Mouse (Mus musculus): ENCODE measurements around the gene Lsp1.

Lsp1 gene

DNA sequence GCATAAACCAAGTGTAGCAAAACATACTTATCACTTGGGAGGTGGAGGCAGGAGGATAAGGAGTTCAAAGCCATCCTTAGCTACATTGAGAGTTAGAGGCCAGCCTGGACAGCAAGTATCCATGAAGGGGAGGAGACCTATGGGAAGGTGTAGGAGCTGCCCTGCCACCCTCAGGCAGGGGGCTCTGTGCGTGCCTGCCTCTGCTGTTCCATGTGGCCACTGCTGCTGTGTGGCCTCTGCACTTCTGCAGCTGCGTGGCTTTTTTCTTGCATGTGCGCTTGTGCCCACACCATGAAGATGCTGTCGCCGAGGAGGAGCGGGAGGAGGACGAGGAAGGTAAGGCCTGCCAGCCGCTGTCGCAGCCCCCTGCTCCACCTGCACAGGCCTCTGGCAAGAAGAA, 46.8 kb downstream of the Lsp1 start:
- DNase-seq = no peak

DNA sequence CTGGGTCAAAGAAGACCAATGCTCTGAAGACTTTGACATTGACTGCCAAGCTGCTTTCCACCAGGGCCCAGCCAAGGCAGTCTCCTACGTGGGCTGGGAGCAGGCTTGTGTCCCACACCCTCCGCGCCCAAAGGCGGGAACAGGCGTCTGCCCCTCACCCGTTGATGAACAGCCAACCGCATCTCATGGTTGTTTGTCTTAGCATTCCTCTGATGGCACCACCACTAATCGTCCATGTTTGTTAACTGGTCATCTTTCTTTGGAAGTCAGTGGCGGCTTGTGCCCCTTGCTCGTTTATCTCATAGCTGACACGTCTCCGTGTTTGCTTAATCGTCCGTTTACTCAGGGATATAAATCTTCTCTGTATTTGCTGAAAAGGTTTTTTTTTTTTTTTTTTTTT, 48.9 kb downstream of the Lsp1 start:
- DNase-seq = no peak

DNA sequence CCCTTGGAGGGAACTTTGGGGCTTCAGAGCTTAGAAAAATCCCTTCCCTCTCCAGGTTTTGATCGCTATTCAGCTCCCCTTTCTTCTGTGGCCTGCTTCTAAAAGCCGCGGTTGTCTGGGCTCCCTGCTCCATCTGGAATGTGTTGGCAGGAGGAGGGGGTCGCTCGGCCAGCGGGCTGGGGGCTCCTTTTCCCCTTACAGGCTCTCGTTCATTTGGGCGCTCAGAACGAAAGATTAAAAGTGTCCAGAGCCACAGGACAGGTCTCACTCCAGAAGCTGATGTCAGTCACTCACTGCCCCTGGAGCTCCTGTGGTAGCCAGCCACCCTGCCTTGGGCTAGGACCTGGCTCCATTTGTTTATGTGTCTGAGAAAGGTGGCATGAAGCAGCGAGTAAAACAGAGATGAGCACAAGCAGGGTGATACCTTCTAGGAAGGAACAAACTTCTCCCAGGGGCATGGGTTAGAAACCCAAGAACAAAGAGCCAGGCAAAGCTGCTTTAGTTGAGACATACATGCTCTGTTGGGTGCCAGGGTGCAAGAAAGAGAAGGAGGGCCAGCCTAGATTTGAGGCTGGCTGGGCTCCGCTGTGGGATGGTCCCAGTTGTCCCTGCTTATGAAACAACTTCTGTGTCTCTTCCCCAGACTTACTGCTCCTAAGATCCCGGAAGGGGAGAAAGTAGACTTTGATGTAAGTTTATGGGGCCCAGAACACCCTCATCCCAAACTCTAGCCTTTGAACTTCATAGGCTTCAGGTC, 49.6 kb downstream of the Lsp1 start:
- DNase-seq = peak; percentile 87

DNA sequence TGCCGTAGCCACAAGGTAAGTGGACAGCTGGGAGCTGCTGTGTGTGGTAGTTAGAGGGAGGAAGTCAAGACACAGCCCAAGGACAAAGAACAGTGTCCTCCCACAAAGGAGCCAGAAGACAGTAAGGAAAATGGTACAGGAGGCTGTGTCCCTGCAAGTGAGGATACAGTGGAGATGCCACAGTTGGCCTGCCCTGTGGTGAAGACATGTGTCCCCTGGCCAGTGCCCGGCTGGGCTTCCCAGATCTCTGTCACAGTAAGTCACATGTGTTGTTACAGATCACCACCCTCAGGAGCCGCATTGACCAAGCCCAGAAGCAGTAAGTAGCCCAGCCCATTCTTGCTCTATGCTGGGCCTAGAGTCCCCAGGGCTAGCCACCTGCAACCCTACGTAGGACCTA, 53.4 kb downstream of the Lsp1 start:
- peak; percentile 78 for DNase-seq

DNA sequence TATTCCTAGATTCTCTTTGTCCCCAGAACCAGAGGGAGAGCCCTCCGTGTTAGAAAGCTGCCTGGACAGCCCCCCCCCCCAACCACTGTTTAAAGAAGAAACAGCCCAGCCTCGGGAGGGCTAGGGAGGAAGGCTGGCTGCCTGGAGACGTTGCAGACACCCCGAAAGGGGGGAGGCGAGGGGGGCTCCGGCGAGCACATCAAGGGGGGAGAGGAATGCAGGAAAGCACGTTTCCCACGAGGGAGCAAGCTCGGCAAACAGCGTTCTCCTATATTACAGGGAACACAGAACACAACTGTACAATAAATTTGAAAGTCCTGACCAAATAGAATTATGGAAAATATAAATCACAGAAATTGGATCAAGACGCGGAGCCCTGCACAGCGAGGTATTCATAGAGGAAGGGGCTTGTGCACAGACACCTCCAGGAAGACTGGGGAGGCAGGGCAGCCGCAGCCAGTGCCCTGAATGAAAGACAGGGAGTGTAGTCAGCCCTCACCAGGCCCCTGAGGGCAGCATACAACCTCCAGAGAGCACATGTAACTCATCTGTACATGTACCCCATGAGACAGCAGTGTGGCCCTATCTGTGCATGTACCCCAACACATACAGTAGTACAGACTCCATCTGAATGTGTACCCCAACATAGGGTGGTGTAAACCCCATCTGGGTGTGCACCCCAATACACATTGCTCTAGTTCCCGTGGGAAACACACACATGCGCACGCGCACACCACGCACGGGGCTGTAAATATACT, 55.8 kb downstream of the Lsp1 start:
- DNase-seq = no peak

DNA sequence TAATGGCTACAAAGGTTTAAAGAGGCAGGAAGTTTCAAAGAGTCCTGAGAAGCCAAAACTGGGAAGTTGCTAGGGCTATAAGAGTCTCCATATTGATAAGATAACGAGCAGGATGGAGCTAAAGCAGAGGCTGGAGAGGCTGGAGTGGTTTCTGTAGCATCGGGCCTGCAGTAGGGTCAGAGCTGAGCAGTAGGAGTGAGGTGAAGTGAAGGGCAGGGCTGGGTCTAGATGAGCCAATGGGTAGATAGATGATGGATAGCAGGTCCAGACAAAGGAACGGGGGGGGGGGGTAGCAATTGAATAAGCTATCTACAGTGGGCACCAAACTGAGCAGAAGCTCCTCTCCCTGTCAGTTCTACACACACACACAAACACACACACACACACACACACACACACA, 56.9 kb downstream of the Lsp1 start:
- no peak for DNase-seq

DNA sequence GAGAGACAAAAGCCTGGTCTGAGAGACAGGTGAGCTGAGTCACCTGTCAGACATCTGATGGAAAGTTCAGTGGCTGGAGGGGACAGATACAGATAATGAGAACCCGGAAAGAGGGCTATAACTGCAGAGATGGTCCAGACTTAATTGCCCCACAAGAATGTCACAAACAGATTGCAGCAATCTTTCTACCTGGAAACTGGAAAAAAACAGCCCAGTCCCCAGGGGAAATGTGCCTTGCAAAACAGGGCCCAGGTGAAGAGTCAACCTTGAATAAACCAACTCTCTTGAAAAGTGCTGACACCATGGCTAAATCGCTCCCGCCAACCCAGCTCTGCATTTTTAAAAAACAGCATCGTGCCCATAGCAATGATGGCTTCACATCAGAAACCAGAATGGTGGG, 59.7 kb downstream of the Lsp1 start:
- no peak for DNase-seq

DNA sequence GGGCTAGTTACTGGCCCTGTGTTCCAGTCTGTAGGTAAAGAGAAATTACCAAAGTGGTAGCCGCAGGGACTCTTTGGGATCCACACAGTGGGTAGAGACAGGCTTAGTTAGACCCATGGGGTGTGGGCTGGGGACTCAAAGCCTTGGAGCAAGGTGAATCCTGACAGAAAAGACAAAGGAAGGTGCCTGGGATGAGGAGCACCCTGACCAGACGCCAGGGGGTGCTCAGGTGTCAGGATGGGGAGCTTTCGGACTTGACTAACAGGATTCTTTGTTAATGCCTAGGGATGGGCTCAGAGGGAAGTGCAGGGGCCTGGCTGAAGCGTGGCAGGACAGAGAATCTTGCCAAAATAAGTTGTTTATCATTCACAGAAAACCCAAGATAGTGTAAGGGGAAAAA, 61.7 kb downstream of the Lsp1 start:
- DNase-seq = peak; percentile 89

DNA sequence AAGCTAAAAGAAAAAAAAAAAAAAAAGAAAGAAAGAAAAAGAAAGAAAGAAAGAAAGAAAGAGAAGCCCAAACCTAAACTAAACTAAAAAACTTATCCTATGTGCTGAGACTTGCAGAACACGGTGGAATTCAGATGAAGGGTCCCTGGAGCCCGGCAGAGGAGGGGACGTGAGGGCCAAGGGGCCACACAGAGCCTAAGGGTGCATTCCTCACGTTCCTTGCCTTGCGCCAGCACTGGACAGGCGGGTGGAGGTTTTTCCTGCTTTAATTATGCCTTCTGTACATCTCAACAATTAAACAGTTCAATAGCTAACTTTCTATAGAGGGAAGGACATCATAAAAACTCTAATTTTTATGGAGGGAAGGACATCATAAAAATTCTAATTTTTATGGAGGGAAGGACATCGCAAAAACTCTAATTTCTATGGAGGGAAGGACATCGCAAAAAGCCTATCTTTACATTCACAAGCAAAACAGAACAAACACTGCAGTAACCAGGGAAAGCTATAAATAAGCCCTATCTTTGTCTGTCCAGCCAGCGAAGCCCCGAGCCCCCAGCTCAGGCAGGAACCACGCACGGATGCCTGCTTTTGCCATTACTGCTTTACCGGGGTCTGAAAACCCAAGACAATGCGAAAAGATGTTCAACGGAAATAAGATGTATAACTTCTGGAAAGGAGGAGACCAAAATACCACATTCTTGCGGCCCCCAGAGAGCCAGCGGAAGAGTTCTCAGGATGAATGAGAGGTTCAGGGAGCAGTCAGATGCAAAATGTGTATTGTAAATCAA, 62.8 kb downstream of the Lsp1 start:
- DNase-seq = peak; percentile 88

DNA sequence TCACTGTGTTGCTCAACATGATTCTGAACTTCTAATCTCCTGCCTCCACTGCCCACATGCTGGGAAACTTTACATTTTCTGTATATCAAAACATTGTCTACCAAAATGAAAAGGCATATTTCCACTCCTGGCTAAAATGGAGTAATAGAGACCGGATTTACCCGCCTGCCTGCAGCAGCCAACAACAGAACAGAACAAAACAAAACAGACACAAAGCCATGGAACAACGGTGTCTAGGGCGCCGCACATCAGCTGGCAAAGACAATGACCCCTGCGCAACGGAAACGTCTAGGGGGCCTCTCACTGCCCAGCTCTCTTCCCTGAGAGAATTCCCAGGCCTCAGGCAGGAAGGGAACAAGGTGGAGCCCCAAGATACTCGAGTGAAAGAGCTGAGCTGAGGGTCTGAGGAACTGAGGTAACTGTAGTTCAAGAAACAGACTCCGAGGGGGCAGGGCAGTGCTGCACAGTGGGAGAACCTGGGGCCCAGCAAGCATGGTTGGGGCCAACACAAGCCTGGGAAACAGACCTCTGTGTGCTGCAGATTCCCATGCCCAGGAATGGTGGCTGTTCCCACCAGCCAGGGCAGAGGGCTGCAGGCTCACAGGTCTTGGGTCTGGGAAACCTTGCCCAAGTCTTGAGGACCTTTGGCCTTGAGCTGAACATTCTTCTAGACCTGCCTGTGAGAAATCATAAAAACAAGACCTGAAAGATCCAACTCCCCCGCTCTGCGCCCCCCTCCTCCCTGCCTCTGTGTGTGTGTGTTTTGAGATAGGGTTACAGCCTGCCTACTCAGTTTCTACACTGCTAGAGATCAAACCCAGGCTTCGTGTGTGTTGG, 65.0 kb downstream of the Lsp1 start:
- peak; percentile 96 for DNase-seq

DNA sequence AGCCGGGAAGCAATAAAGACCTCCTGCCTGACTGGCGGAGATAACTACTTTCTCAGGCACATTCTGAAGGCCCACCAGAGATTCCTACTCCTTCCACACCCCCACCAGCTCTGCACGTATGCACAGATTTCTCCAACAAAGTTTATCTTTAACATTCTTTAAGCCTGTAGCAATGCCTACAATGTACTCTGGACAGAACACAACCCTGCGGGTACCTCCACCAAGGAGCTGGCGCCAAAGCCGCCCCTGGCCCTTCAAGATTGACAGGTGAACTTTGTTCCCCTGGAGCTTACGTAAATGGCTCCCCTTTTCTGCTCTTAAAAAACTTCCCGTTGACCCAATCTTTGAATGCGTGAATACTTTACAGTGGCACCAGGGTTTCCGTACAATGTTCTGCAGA, 68.7 kb downstream of the Lsp1 start:
- no peak for DNase-seq

DNA sequence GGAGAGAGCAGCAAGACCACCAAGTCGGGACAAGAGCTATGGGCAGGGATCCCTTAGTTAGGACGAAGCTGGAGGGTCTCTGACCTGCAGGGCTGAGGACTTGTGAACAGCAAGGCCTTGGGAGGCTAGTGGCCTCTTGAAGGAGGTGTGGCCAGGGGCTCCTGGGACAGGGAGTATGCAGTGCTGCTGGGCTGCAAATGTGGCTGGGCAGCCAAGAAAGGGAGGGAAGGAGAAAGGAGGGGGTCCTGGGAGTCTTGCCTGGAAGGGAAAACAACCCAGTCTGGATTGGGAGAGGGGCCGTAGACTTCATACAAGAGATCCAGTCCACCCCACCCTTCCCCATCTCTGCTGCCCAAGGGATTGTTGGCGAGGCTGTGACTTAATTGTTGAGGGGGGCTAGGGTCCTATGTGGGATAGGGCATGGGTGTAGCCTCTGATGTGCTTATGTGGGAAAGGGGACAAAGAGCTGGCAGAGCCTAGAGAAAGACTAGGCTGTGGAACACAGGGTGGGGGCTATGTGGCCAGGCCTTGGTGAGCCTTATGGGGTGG, 71.4 kb downstream of the Lsp1 start:
- DNase-seq = peak; percentile 93

DNA sequence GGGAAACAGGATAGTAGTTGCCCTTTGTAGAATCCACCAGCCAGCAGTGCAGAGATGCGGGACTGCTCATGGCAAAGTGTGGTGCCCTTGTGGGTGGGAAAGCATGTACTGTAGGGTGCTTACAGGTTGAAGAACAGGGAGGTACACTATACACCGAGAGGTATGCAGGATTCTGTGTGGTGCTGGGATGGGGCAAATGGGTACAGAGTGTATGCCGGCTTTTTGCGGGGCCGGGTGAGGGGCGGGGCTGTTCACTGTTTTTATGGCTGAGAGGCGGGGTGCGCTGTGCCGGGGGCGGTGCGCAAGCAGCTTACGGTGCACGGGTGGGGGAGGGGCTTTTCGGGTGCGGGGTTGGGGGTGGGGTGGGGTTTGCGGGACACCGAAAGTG, 72.1 kb downstream of the Lsp1 start, which contains the start of gene Mrpl23:
Gene Mrpl23, plus strand, starts transcription at position 16 of the 388 bp plus-strand sequence.
- no peak for DNase-seq

DNA sequence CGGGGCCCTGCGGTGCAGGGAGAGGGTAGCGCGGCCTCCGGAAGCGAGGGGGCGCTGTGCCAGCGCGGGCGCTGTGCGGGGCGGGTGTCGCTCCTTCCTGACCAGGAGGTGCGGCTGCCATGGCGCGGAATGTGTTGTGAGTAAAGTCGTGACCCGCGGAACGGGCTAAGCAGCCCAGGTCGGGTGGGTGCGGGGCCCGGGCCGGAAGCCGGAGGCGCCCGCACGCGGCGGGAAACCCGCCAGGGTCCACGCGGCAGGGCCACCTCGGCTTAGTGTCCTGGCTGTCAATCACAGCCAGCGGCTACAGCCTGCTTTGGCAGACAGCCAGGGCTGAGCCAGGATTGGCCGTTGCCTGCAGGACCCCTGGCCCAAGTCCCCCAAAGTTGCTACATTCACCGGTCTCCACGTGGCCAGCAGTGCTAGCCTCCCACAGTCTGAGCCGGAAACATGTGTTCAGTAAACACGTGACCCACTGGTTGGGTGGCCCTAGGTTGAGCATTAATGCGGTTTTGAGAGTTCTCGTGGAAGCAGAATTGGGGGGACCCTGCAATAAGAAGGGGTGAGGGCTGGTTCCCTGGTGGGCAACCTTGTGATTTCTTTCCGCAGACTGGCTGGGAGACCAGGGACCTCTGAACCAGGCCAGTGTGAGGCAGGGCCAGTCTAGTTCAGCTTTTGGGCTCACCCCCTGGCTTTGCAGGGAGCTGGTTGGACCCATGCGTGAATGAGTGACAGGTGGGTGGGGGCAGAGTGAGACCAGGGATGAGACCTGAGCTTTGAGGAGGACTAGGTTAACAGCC, 72.6 kb downstream of the Lsp1 start:
- peak; percentile 98 for DNase-seq

DNA sequence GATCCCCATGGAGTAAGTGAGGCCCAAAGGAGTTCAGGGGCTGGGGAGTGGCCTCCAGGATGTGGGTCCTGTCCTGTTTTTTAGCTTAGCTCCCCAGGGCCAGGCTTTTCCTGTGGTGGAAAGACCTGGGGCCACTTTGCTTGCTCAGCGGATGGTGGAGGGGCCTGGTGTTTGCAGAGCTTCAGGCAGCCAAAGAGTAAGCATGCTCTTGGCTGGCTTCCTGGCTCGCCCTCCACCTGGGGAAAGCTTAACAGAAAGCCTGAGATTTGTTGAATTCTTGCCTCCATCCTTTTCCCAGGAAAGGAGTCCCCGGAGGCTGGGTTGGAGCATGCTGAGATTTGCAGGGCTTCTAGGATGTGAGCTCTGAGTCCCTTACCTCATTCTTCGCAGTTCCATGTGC, 74.5 kb downstream of the Lsp1 start:
- no peak for DNase-seq

DNA sequence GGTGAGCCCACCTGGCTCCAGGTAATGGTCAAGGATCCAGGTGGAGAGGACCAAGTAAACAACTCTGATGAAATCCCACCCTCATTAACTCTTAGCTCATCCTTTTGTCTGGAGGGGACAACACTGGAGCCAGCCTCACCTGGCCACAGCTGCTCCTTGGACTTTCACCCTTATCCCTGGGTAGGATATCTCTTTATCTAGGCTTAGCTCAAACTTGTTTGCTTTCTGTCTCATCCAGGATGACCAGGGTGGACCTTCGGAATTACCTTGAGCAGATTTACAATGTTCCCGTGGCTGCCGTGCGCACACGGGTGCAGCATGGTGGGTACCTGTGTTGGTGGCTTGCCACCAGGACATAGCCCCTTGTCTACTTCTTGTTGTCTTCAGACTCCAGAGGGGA, 75.2 kb downstream of the Lsp1 start:
- DNase-seq = no peak

DNA sequence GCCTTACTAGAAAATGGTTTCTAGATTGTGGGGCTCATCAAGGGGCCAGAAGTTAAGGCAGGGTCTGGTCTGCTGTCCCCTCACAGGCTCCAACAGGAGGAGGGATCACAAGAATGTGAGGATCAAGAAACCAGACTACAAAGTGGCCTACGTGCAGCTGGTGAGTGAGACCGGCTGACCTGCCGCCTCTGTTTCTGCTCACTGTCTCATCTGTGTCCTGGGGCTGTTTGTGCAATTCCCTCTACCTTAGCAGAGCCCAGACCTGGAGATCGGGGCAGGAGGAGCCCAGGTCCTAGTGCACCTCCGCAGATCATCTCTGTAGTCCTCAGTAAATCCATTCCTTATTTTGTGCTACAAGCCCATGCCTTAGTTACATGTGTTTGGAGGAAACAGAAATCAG, 76.6 kb downstream of the Lsp1 start:
- DNase-seq = no peak

DNA sequence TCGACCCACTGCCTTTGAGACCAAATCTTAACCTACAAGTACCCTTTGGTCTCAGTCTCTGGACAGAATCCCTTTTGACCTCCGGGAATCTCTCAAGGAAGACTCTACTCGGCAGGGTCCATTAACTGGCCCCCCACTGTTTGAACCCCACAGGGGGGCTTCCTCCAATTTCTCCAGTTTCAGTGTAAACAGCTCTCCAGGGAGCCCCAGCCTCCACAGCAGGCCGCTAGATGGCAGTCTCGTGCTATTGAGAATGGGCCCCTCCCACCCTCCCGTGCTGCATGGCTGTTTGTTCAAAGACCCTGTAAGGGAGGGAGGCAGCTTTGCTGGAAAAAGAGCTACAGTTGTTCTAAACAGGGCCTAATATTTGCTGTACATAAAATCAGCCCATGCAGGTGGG, 77.3 kb downstream of the Lsp1 start:
- peak; percentile 92 for DNase-seq

DNA sequence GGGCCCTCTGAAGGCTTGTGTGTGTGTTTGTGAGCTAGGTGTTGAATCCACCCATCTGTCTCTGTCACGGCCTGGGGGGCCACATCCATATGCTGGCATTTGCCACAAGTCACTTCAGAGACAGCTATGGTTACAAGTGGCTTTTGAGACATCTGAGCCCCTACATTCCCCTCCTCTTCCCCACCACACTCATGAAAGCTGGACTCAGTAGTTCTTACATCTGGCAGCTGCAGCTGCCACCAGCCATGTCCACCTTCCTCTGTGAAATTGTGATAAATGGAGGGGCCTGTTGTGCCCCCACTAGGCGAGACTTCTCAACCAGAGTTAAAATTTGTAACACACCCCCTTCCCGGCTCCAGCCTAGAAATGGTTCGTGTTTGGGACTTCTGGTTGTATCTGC, 77.7 kb downstream of the Lsp1 start:
- no peak for DNase-seq

DNA sequence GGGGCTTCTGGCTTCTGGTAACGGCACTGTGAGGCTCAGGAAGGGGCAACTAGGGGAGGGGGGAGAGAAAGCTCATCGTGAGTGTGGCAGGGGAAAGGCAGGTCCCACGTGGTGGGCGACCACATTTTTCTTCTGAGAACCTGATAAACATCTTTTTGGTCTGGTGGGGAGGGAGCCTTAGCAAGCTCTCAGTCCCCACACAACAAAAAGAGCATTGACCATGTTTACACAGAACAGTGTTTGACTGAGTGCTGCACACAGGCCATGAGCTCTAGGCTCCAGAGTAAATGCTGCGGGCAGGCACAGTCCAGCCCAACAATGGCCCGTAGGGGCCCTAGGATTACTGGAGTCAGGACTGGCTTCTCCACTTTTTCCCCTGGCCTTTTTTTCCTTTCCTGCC, 78.2 kb downstream of the Lsp1 start:
- no peak for DNase-seq

DNA sequence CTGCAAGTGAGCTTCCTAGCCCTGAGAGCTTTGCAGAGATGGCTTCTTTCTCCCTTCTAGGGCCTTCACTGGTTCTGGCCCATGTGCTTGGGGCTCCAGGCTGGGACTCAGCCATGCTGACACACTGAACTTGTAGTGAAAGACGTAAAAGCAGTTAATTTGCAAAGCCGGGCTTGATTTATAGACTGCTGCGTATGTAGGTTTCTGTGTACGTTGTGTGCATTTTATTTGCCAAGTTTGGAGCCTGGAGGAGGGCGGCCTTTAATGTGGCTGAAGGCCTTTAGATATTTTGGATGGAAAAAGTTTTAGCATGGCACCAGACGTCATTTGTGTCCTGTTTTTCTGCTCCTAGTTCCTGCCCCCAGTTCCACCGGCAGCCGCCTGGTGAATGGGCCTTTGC, 79.2 kb downstream of the Lsp1 start:
- no peak for DNase-seq

Data from heart, adult 11 months (tissue).